Mouse (Mus musculus) gastrocnemius, postnatal 14 days (tissue): ENCODE data around the gene Erf. TPM values are rescaled to one million over a fixed set of nuclear protein-coding genes. Genes with fewer than 3 reads are reported as not detected.

ENCODE experiments used
- microRNA-seq, 2 experiments: library from miRNA; unstranded; fragments of <30 nt; microRNA quantifications; one replicate each; pipeline ENCODE4 v1.2.0; 2021
- total RNA-seq, 2 experiments: library from RNA; stranded (reverse); gene quantifications; 2 replicates each; pipeline ENCODE4 v1.2.3; 2021

The Erf gene
- total RNA-seq, 2 experiments from 2014 or later = 9.8 to 11.8 TPM

Small RNA genes within 50 kb of the gene (microRNA-seq; reads per million reads assigned to microRNA genes)
- gene Mir7048 = 0 reads per million in 2 experiments

Other genes starting within 250 kb of the Erf start
- under 1 TPM; 0.21 to 0.42 TPM for gene Atp1a3, start 244.8 kb downstream of the Erf start, total RNA-seq
- gene Grik5, start 178.4 kb downstream of the Erf start, total RNA-seq = 1 to 10 TPM; 3.3 to 3.9 TPM
- gene Zfp574, start 178.2 kb downstream of the Erf start, total RNA-seq = 1 to 10 TPM; 5.5 to 6.3 TPM
- under 1 TPM; 0.13 to 0.35 TPM for gene Pou2f2, start 71.0 kb downstream of the Erf start, total RNA-seq
- gene Dedd2, start 30.1 kb downstream of the Erf start, total RNA-seq = 1 to 10 TPM; 5.7 to 8.7 TPM
- 1 to 10 TPM; 5.4 to 5.9 TPM for gene Zfp526, start 29.3 kb downstream of the Erf start, total RNA-seq
- 10 to 100 TPM; 46.5 to 51.4 TPM for gene Gsk3a, start 12.9 kb downstream of the Erf start, total RNA-seq
- 10 to 100 TPM; 38.2 to 44.1 TPM for gene Cic, start 16.9 kb upstream of the Erf start, total RNA-seq
- gene Pafah1b3, start 47.2 kb upstream of the Erf start, total RNA-seq = 1 to 10 TPM; 3.0 to 4.5 TPM
- gene Prr19, start 50.6 kb upstream of the Erf start, total RNA-seq = not detected
- not detected for gene Tmem145, start 55.3 kb upstream of the Erf start, total RNA-seq
- 10 to 100 TPM; 18.5 to 19.7 TPM for gene Megf8, start 66.4 kb upstream of the Erf start, total RNA-seq
- gene Cnfn, start 119.0 kb upstream of the Erf start, total RNA-seq = not detected
- 10 to 100 TPM; 11.4 to 18.8 TPM for gene Lipe, start 147.9 kb upstream of the Erf start, total RNA-seq
- gene Cxcl17, start 162.1 kb upstream of the Erf start, total RNA-seq = not detected
- gene Ceacam1, start 226.8 kb upstream of the Erf start, total RNA-seq = 1 to 10 TPM; 5.1 to 6.4 TPM